Mouse (Mus musculus): ENCODE data around the gene Cdh5.

Cdh5 gene

GRCm38 (mm10) chr8:104188459-104188858, 87.0 kb downstream of the Cdh5 start:
- no peak for DNase-seq (ENCODE audit: low spot score)

DNA sequence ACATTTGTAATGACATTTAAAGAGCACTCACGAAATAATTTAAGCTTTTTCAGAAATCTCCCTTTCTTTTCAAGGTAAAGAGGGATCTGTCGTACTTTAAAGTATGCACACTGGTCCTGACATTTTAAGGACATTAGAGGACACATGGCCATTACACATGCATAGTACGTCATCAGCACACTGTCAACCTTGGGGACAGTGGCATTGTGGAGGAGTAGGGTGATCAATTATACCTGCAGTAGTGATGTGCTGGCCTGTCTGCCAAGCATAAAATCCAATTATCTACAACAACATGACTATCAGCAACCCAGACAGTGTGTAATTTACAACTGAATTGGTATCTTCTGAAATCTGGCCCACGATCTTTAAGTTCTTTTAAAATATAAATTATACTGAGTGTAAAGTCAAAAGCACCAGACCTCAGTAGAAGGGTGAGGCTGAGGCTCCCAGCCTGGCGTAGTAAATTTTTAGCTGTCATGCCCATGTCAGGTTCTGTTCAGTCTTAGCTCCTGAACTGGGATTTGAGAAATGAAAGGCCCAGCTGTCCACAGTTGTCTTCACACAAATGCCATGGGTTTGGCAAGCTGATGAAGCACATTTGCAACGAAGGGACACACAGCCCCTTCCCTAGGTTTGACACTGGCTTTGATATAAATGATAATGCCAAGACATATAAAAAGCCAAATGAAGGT, 89.5 kb downstream of the Cdh5 start:
- DNase-seq (ENCODE audit: low spot score), result no peak

- no peak for DNase-seq (ENCODE audit: low spot score)
These were observed 90.1 kb downstream of the Cdh5 start for GRCm38 (mm10) chr8:104191496-104191895.

All from ovary, postnatal 10 days (tissue).